Comparison of ENCODE assay signal across 1 mouse cellular context in the genomic region with DNA sequence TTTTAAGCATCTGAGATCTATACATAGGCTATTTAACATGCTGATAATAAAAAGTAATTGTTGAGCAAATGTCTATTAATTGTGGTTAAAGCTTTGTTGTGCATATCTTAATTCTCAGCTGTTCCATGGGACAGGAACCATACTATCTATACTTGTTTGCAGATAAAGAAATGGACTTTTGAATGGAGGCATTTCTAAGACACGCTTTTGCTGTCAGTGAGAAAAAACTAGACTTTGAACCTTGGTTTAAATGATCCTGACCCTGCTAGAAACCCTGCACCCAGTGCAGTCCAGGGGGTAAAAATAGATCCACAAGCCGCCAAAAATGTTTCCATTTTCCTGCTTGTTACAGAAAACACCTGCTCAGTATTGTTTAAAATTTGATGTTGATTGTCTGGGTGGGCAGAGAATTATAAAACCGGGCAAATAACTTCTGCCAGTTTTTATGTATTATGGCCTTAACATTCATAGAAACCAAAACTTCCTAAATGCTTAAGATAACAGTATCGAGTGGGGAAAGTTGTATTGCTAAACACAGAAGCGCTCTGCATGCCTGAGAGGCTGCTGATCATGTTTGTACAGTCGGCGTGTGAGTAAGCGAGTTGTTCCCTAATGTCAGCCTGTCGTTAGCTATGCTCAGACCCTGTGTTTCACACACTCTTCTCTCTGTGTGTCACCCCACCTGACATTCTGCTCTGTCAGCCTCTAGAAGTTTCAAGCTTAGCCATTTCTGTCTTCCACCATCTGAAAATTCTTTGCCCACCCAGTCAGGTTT.
TF ChIP-seq lines count a peak whose summit lies in the region.

No protein-coding gene starts in this region.

TF ChIP-seq in CH12.LX, 34 proteins besides CTCF, POLR2A, EP300 and RAD21:
- TF ChIP-seq ETS1 (conservative IDR thresholded peaks at IDR 0.05; ENCODE audit: low read depth, low read length) (no peak), MAZ (IDR thresholded peaks at IDR 0.05; ENCODE audit: low read depth, low read length) (no peak), UBTF (IDR thresholded peaks at IDR 0.05; ENCODE audit: low read depth, low read length) (no peak), E2F4 (IDR thresholded peaks at IDR 0.05; ENCODE audit: insufficient replicate concordance, low read depth, low read length) (no peak)
